Mouse (Mus musculus): ENCODE data around the gene Ptprk. TPM values are rescaled to one million over a fixed set of nuclear protein-coding genes. Genes with fewer than 3 reads are reported as not detected.

Gene Ptprk
- polyA plus RNA-seq, 2 experiments: 21.4 to 25.2 TPM

GRCm38 (mm10) chr10:28225536-28226075 lies 151.0 kb downstream of the Ptprk start:
- 4% methylated on average over 5 of the region's 5 CpGs for WGBS
- ATAC-seq (ENCODE audit: low FRiP score, low read depth) (no peak; the same call in 1 of the 2 replicates), DNase-seq (ENCODE audit: low spot score) (no peak)
- Histone ChIP-seq H3K4me2 (replicated peaks; ENCODE audit: low read depth, low read length, severe bottlenecking) (no peak overlapping the region; the same call in 1 of the 2 replicates), H3K9ac (ENCODE audit: low read depth, low read length, severe bottlenecking) (no peak overlapping the region), H3K27me3 (ENCODE audit: control insufficient read depth, insufficient read depth, low read length) (no peaks in the 10 kb centered on the region), H3K9me3 (ENCODE audit: control insufficient read depth, low read length) (no peaks in the 10 kb centered on the region), H3K4me3 (replicated peaks; ENCODE audit: low read length) (no peak overlapping the region), H3K36me3 (ENCODE audit: control insufficient read depth, insufficient read depth, low read length) (no peaks in the 10 kb centered on the region), H3K4me1 (ENCODE audit: control insufficient read depth, insufficient read depth, low read length) (peaks cover 25% of the 10 kb centered on the region), H3K27ac (replicated peaks; ENCODE audit: low read depth, low read length) (no peak overlapping the region)
- TF ChIP-seq POLR2A (IDR thresholded peaks at IDR 0.05; ENCODE audit: borderline replicate concordance, extremely low read depth, insufficient read depth, insufficient read length): no peak

- H3K4me3 ChIP-seq (replicated peaks; ENCODE audit: low read length): no peak overlapping the region
- DNase-seq (ENCODE audit: low spot score) (no peak), ATAC-seq (ENCODE audit: low FRiP score, low read depth) (no peak)
- H3K9me3 ChIP-seq (ENCODE audit: control insufficient read depth, low read length): no peaks in the 10 kb centered on the region
- H3K27ac ChIP-seq (replicated peaks; ENCODE audit: low read depth, low read length): no peak overlapping the region
- WGBS: 83% methylated on average over 4 of the region's 4 CpGs
- H3K36me3 ChIP-seq (ENCODE audit: control insufficient read depth, insufficient read depth, low read length): no peaks in the 10 kb centered on the region
- H3K4me1 ChIP-seq (ENCODE audit: control insufficient read depth, insufficient read depth, low read length): peaks cover 25% of the 10 kb centered on the region
- no peaks in the 10 kb centered on the region for H3K27me3 ChIP-seq (ENCODE audit: control insufficient read depth, insufficient read depth, low read length)
- no peak for TF ChIP-seq POLR2A (IDR thresholded peaks at IDR 0.05; ENCODE audit: borderline replicate concordance, extremely low read depth, insufficient read depth, insufficient read length)
- no peak overlapping the region for H3K4me2 ChIP-seq (replicated peaks; ENCODE audit: low read depth, low read length, severe bottlenecking)
- no peak overlapping the region for H3K9ac ChIP-seq (ENCODE audit: low read depth, low read length, severe bottlenecking)
Observed at GRCm38 (mm10) chr10:28227732-28228131, 153.1 kb downstream of the Ptprk start.

DNA sequence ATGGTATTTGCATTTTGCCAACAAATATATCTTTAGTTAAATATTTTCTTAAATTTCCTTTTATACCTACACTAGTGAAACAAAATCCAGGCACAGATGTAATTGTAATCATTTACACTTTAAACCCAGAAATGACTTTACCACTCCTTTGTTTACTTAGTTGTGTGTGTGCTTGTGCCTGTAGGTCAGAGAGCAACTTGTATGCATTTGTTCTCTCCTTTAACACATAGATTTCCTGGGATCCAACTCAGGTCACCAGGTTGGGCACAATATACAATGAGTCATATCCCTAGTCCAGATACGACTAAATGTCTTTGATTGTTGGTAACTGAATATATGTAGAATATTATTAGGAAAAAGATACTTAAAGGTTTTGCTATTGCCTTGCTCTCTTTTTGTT lies 153.6 kb downstream of the Ptprk start:
- Histone ChIP-seq H3K9ac (ENCODE audit: low read depth, low read length, severe bottlenecking) (no peak overlapping the region), H3K36me3 (ENCODE audit: control insufficient read depth, insufficient read depth, low read length) (no peaks in the 10 kb centered on the region), H3K4me2 (replicated peaks; ENCODE audit: low read depth, low read length, severe bottlenecking) (no peak overlapping the region), H3K4me3 (replicated peaks; ENCODE audit: low read length) (no peak overlapping the region), H3K9me3 (ENCODE audit: control insufficient read depth, low read length) (no peaks in the 10 kb centered on the region), H3K4me1 (ENCODE audit: control insufficient read depth, insufficient read depth, low read length) (peaks cover 21% of the 10 kb centered on the region), H3K27me3 (ENCODE audit: control insufficient read depth, insufficient read depth, low read length) (no peaks in the 10 kb centered on the region), H3K27ac (replicated peaks; ENCODE audit: low read depth, low read length) (no peak overlapping the region)
- WGBS: 67% methylated on average over 1 of the region's 1 CpGs
- no peak for DNase-seq (ENCODE audit: low spot score)
- ATAC-seq (ENCODE audit: low FRiP score, low read depth): no peak
- no peak for TF ChIP-seq POLR2A (IDR thresholded peaks at IDR 0.05; ENCODE audit: borderline replicate concordance, extremely low read depth, insufficient read depth, insufficient read length)

- Histone ChIP-seq H3K4me3 (replicated peaks; ENCODE audit: low read length) (no peak overlapping the region), H3K27me3 (ENCODE audit: control insufficient read depth, insufficient read depth, low read length) (no peaks in the 10 kb centered on the region), H3K4me1 (ENCODE audit: control insufficient read depth, insufficient read depth, low read length) (no peaks in the 10 kb centered on the region), H3K36me3 (ENCODE audit: control insufficient read depth, insufficient read depth, low read length) (no peaks in the 10 kb centered on the region), H3K27ac (replicated peaks; ENCODE audit: low read depth, low read length) (no peak overlapping the region), H3K4me2 (replicated peaks; ENCODE audit: low read depth, low read length, severe bottlenecking) (no peak overlapping the region), H3K9me3 (ENCODE audit: control insufficient read depth, low read length) (no peaks in the 10 kb centered on the region), H3K9ac (ENCODE audit: low read depth, low read length, severe bottlenecking) (no peak overlapping the region)
- no peak for DNase-seq (ENCODE audit: low spot score)
- 56% methylated on average over 4 of the region's 4 CpGs for WGBS
- no peak for TF ChIP-seq POLR2A (IDR thresholded peaks at IDR 0.05; ENCODE audit: borderline replicate concordance, extremely low read depth, insufficient read depth, insufficient read length)
- ATAC-seq (ENCODE audit: low FRiP score, low read depth): no peak
Observed at GRCm38 (mm10) chr10:28232273-28233167, 157.9 kb downstream of the Ptprk start.

DNA sequence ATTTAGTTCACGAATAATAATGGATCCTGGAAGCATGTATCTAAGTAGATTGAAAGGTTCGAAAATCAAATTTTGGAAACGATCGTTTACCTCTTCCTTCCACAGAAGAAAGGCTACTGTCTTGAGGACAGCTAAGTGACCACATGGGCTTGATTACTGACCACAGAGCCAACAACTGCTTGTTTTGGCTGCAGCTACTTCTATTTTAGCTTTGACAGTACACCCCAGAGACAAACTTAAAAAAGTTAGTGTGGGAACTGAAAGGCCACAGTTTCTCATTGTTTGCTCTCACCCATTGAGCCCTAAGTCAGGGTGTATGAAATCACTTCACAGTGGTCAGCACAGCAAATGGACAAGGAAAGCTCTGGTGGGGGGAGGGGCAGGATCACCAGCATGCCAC lies 174.4 kb downstream of the Ptprk start:
- Histone ChIP-seq H3K36me3 (ENCODE audit: control insufficient read depth, insufficient read depth, low read length) (no peaks in the 10 kb centered on the region), H3K27me3 (ENCODE audit: control insufficient read depth, insufficient read depth, low read length) (no peaks in the 10 kb centered on the region), H3K4me3 (replicated peaks; ENCODE audit: low read length) (no peak overlapping the region), H3K9ac (ENCODE audit: low read depth, low read length, severe bottlenecking) (no peak overlapping the region), H3K9me3 (ENCODE audit: control insufficient read depth, low read length) (no peaks in the 10 kb centered on the region), H3K4me2 (replicated peaks; ENCODE audit: low read depth, low read length, severe bottlenecking) (no peak overlapping the region), H3K4me1 (ENCODE audit: control insufficient read depth, insufficient read depth, low read length) (no peaks in the 10 kb centered on the region), H3K27ac (replicated peaks; ENCODE audit: low read depth, low read length) (no peak overlapping the region)
- no peak for DNase-seq (ENCODE audit: low spot score)
- ATAC-seq (ENCODE audit: low FRiP score, low read depth): no peak
- 76% methylated on average over 4 of the region's 4 CpGs for WGBS
- no peak for TF ChIP-seq POLR2A (IDR thresholded peaks at IDR 0.05; ENCODE audit: borderline replicate concordance, extremely low read depth, insufficient read depth, insufficient read length)
